Mouse (Mus musculus) gonadal fat pad, adult 2 months (tissue): Measurements from ENCODE around the gene Serpinb3d. TPM values are rescaled to one million over a fixed set of nuclear protein-coding genes. Genes with fewer than 3 reads are reported as not detected.
"Not testable (repeated sequence)": the region's sequence is repeated elsewhere in the genome, so short reads cannot be mapped to it uniquely, and the experiment has no call there.

Experiments
- DNase-seq: peaks from one replicate; pipeline ENCODE4 v3.0.0-alpha.2; 2012; ENCODE audit warnings: low read depth
- polyA plus RNA-seq: library from polyadenylated mRNA; depleted of rRNA; stranded (reverse); fragments of >200 nt; gene quantifications from 2 replicates; pipeline ENCODE4 v1.2.3, GENCODE M21; 2012; rRNA removed

The Serpinb3d gene
- polyA plus RNA-seq, result not detected in 2 replicates

- no peak for DNase-seq
These were observed at the start of gene Serpinb3d for GRCm38 (mm10) chr1:107083406-107083805. Gene Serpinb3d, minus strand, starts transcription at chr1:107083506.

- not testable (repeated sequence) for DNase-seq
These were observed 44.1 kb upstream of the Serpinb3d start for GRCm38 (mm10) chr1:107127453-107127852.

GRCm38 (mm10) chr1:107098417-107098816 is 15.1 kb upstream of the Serpinb3d start:
- DNase-seq, result no peak

GRCm38 (mm10) chr1:107052203-107052602 is 31.1 kb downstream of the Serpinb3d start, which contains the start of gene Serpinb3a:
Gene Serpinb3a, minus strand, starts transcription at chr1:107052303.
- no peak for DNase-seq

- DNase-seq, result not testable (repeated sequence)
These were observed 49.1 kb downstream of the Serpinb3d start for GRCm38 (mm10) chr1:107034236-107034635.

Other genes starting within 250 kb of the Serpinb3d start
- gene Serpinb5, start 222.3 kb downstream of the Serpinb3d start, polyA plus RNA-seq, result 1.9 and 2.1 TPM in 2 replicates
- gene Serpinb12, start 149.1 kb downstream of the Serpinb3d start, polyA plus RNA-seq, result 0.20 and 0.43 TPM in 2 replicates
- gene Serpinb13, start 102.5 kb downstream of the Serpinb3d start, polyA plus RNA-seq, result not detected in 2 replicates
- not detected in 2 replicates for gene Serpinb3a, start 31.2 kb downstream of the Serpinb3d start, polyA plus RNA-seq
- not detected in 2 replicates for gene Serpinb3b, start 194.9 kb upstream of the Serpinb3d start, polyA plus RNA-seq
- not detected in 2 replicates for gene Serpinb3c, start 194.9 kb upstream of the Serpinb3d start, polyA plus RNA-seq